Mouse (Mus musculus): ENCODE data around the gene Mlst8.

- no peak for TF ChIP-seq POLR2A (IDR thresholded peaks at IDR 0.05; ENCODE audit: control insufficient read depth, extremely low read depth, insufficient read depth, low read length, poor library complexity)
- no peak for TF ChIP-seq CTCF (IDR thresholded peaks at IDR 0.05; ENCODE audit: borderline replicate concordance, control insufficient read depth, extremely low read depth, insufficient read depth, low read length, poor library complexity)
Measured at GRCm38 (mm10) chr17:24528560-24528918, 49.7 kb upstream of the Mlst8 start.
